Comparison of ENCODE assay signal across 17 mouse cellular contexts in genomic region chr17:31271136-31271851, GRCm38 (mm10). TPM values are rescaled to one million over a fixed set of nuclear protein-coding genes. Genes with fewer than 3 reads are reported as not detected.
DNase-seq lines count a peak whose midpoint lies in the region; TF ChIP-seq lines count a peak whose summit lies in the region.
"Had no signal": no experiment of that assay in that cellular context is flagged by ENCODE, and none has a peak within 500 bp of the region (broad histone marks: within the 10 kb centered on the region; RNA-seq: fewer than 3 reads in every experiment).

No protein-coding gene starts in this region.

- no peak for TF ChIP-seq POLR2A in ES-Bruce4 (IDR thresholded peaks at IDR 0.05; ENCODE audit: insufficient read depth, low read length)

- H3K9me3 ChIP-seq in ES-Bruce4 (replicated peaks; ENCODE audit: control insufficient read depth, insufficient read depth, low read length, poor library complexity, severe bottlenecking) = no peaks in the 10 kb centered on the region
- H3K9me3 ChIP-seq: embryonic facial prominence, embryonic 15.5 days; forebrain, embryonic 13.5 days; neural tube, embryonic 13.5 days had no signal

- intact Hi-C loops in left cerebral cortex, adult 2 months (cut with DNase I) = no loop called here

- 0 out of 2 replicates have a peak, but pooled peaks have one; percentile 50 for TF ChIP-seq EP300 in ES-Bruce4 (IDR thresholded peaks at IDR 0.05; ENCODE audit: insufficient read depth, low read depth, low read length)

- no peak overlapping the region for H3K9ac ChIP-seq in ES-Bruce4 (ENCODE audit: low read depth, poor library complexity, severe bottlenecking)
- H3K9ac ChIP-seq: embryonic facial prominence, embryonic 15.5 days; forebrain, embryonic 13.5 days; neural tube, embryonic 13.5 days had no signal

- H3K4me3 ChIP-seq in left cerebral cortex, adult 2 months = no peak overlapping the region
- H3K4me3 ChIP-seq in ES-Bruce4 (ENCODE audit: low read depth, low read length) = no peak overlapping the region
- H3K4me3 ChIP-seq: embryonic facial prominence, embryonic 15.5 days; forebrain, embryonic 13.5 days; megakaryocyte, embryonic 14.5 days; neural tube, embryonic 13.5 days had no signal

- peaks cover 9% of the 10 kb centered on the region for H3K4me1 ChIP-seq in ES-Bruce4 (ENCODE audit: control insufficient read depth, insufficient read depth, low read length)
- H3K4me1 ChIP-seq: forebrain, embryonic 13.5 days had no signal

- H3K36me3 ChIP-seq in ES-Bruce4 (ENCODE audit: control insufficient read depth, insufficient read depth, low read length, poor library complexity, severe bottlenecking) = no peaks in the 10 kb centered on the region
- H3K36me3 ChIP-seq: embryonic facial prominence, embryonic 15.5 days; neural tube, embryonic 13.5 days had no signal

- peak; percentile 9; the same call in 1 of the 2 replicates for TF ChIP-seq CTCF in left cerebral cortex, adult 2 months (IDR thresholded peaks at IDR 0.05)
- peak; percentile 2 for TF ChIP-seq CTCF in ES-Bruce4 (IDR thresholded peaks at IDR 0.05; ENCODE audit: low read depth, low read length)

- H3K27me3 ChIP-seq in ES-Bruce4 (ENCODE audit: control insufficient read depth, insufficient read depth, low read length, poor library complexity, severe bottlenecking) = no peaks in the 10 kb centered on the region
- H3K27me3 ChIP-seq: embryonic facial prominence, embryonic 15.5 days; forebrain, embryonic 13.5 days; neural tube, embryonic 13.5 days had no signal

- H3K27ac ChIP-seq in left cerebral cortex, adult 2 months = no peak overlapping the region
- no peak overlapping the region for H3K27ac ChIP-seq in ES-Bruce4 (ENCODE audit: insufficient read depth, low read length)
- H3K27ac ChIP-seq: embryonic facial prominence, embryonic 15.5 days; forebrain, embryonic 13.5 days; neural tube, embryonic 13.5 days had no signal

- peak; percentile 83 for DNase-seq in heart, adult 11 months
- no peak for DNase-seq in heart, adult 9 months (ENCODE audit: low spot score in 2 of 2)
- no peak for DNase-seq in left cerebral cortex, adult 2 months (ENCODE audit: extremely low spot score in 1 of 2, low spot score in 2 of 2)
- no peak for DNase-seq in left cerebral cortex, adult 11 months (ENCODE audit: low spot score)
- DNase-seq in ZHBTc4 (ENCODE audit: low read depth, low spot score) = peak; percentile 70
- DNase-seq in c-Kit-positive CD71-positive TER-119-positive erythroid progenitor cells, embryonic 14.5 days (ENCODE audit: low spot score) = no peak
- DNase-seq: cerebellum, adult 11-12 months; heart, postnatal 4 days; kidney, postnatal 14 days; liver; retina, postnatal 1 day; thymus, postnatal 36 days had no signal

RNA-seq across cellular contexts. Expression of gene Rsph1, which starts 5.9 kb away (rescaled TPM):
- total RNA-seq in left cerebral cortex, adult 2 months (2021) = 10 to 100 TPM; 14.5 to 19.8 TPM
- polyA plus RNA-seq in ES-Bruce4 (2011; ENCODE audit: insufficient read depth, insufficient read length, low read depth, missing spikeins) = 11.3 and 11.5 TPM in 2 replicates

RNA-seq across cellular contexts. Expression of gene Slc37a1, which starts 15.3 kb away (rescaled TPM):
- total RNA-seq in left cerebral cortex, adult 2 months (2021) = 10 to 100 TPM in 1 of 2 experiments, 1 to 10 TPM in 1; 9.4 to 12.0 TPM
- 13.4 and 14.6 TPM in 2 replicates for polyA plus RNA-seq in ES-Bruce4 (2011; ENCODE audit: insufficient read depth, insufficient read length, low read depth, missing spikeins)

Comparison
In these comparisons a context has a peak if more than half of its experiments do, and no peak if none do; other contexts are left out.
1. DNase-seq: peak in heart, adult 11 months (single experiment) and ZHBTc4 (single experiment); none in heart, adult 9 months (0 of 2), left cerebral cortex, adult 2 months (0 of 2), left cerebral cortex, adult 11 months (single experiment) and c-Kit-positive CD71-positive TER-119-positive erythroid progenitor cells, embryonic 14.5 days (single experiment).